Mouse (Mus musculus) lung, postnatal 10 days (tissue): ENCODE data around the gene Srebf1.

Experiments
- DNase-seq: peaks from one replicate; pipeline ENCODE4 v3.0.0; 2021

The Srebf1 gene

DNA sequence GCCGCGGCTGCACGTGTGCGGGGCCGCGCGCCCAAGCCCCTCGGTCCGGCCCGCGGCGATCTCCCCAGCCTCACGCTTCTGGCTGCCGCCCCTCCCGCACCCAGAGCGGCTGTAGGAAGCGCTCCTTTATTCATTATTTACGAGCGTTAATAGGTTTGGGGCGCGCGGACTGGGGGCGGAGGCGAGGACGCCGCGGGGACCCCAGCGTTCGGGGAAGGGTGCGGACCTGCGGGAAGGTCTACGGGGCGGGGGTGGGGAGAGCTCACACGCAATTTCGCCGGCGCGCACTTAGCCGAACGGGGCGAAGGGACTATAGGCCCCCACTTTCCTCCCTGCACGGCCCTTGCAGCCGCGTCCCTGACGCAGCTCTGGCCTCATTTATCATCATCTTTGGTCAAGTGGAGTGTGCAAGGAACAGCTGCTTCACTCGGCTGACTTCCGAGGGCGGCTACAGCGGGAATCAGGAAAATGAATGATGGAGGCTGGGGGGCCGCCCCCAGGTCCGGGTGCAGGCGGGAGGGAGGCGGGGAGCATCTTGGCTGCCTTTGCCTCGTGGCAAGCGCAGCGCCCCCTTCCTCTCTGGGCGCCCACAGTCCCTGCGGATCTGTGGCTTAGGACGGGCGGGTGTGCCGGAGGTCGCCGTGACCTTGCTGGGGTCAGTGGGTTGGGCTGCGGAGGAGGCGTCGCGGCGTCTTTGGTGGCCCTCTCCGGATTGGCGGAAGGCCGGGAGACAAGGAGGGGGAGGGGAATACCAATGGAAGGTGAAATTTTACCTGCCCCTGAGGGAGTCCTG, 46.0 kb downstream of the Srebf1 start:
- peak; percentile 79 for DNase-seq

DNA sequence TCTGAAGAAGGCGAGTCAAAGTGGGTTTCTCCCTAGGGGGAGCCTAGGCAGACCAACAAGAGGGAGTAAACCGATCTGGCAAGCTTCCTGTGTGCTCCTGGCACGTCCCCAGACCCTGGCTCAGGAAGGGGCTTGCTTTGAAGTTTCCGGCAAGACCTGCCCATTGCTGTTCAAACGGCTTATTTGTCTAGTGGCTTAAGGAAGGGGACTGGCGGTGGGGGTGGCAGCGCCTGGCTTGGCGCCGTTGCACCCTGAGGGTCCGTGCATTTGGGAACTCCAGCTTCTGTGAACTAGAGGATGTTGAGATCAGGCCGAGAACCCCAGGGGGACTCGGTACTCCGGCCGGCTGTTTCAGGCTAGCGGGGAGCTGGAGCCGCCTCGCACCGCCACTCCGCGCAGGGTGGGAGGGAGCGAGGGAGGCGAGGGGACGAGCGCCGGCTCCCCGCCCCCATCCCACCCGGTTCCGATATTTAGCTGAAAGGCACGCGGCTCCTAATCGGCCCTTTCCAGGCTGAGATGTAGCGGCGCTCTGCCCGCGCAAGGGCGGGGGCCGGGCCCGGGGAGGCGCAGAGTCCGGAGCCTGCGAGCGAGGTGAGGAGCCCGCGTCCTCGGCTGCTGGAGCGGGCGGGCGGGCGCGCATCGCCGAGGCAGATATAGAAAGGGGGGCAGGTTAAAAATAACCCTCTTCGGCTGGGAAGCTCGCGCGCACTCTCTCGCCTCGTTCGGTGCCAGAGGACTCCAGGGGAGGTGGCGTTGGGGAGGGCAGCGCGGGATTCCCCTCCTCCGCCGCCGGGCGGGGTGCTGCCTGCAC, 46.8 kb downstream of the Srebf1 start:
- DNase-seq: peak; percentile 82

DNA sequence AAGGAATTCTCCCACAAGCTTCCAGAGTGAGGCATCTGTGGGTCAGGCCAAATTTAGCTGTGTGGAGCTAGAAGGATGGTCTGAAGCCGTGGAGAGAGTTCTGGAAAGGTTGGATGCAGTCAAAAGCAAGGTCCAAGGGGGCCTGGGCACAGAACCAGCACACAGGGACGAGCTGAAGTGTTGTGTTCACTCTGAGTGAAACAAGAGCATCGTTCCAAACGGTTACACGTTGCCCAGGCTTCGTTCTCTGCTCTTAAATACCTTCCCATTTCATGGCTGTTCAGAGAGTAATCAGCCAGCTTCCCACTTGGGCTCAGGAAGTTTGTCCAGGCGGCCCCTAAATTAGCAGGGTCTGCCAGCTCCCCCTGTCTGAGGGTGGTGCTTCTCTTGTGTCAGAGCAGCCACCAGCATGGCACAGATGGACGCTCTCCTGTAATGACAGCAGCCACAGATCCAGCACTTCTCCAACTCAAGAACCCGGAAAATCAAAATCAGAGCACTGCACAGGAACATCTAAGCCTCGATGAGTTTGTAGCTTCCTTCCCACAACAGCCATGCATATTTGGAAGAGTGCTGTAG, 48.7 kb downstream of the Srebf1 start:
- DNase-seq: no peak

DNA sequence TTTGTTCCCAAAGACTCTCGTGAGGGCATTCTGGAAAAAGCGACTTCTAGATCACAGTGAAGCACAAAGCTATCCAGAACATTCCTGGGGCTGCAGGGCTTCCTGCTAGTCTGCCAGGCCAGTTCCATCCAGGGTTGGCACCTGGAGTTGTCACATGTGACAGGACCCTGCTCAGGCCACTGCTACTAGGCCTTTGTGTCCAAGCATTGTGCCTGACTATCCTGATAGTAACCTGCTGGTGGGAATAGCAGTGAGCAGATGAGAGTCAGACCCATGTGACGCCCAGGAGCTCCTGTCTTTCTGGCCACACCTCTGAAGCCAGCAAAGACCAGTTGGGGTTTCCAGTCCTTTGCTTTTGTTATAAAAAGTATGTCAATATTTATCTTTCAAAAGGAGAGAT, 50.3 kb downstream of the Srebf1 start:
- DNase-seq: no peak

DNA sequence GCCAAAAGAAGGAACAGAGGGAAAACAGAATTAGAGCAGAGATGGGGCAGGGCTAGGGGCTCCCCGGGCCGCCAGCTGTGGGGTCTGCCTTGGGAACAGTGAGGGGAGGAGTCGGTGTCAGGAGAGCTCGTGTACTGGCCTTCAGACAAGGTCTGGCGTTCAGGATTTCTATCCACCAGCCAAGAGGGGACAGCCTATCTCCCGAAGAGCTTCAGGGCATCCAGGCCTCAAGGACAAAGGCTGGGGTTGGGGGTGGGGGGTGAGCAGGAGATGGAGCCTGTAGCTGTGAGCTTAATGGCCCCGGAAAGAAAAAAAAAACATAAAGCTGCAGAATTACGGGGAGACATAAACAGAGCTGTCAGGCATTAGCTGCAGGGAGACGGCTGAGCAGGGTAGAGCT, 53.6 kb downstream of the Srebf1 start:
- DNase-seq: no peak

DNA sequence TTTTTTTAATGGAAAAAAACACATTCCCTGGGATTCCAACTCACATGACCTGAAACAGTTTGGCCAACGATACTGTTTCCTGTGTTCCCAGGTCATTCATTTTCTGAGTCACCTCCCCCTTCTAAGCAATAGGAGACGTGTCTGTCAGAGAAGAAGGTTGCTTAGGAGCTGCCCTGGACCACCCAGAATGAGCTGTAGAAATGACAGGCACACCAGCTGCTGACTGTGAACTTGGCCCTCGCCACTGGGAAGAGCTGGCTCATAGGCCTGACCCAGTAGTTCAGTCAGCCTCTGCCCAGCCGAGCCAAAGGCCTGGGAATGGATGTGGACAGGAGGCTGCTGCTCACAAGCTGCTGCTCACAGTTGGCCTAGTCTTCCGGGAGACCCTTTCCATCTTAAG, 57.3 kb downstream of the Srebf1 start:
- DNase-seq: peak; percentile 80

DNA sequence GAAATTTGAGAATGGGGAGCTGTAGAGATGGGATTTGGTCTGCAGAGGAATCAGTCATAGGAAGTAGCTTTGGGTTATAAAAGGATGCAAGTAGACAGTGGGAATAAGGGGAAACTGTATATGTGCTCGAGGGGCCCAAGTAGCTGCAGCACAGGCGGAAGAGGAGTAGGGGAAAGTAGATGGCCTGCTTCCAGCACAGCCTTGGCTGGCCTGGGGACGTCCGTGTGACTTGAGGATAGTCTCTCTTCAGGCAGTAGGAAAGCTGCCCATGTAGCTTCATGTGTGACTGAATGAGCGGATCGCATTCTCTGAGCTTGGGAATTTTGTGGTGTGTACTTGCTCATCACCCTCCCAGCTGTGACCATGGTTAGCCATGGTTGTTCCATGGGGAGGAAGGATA, 57.9 kb downstream of the Srebf1 start:
- peak; percentile 37 for DNase-seq

DNA sequence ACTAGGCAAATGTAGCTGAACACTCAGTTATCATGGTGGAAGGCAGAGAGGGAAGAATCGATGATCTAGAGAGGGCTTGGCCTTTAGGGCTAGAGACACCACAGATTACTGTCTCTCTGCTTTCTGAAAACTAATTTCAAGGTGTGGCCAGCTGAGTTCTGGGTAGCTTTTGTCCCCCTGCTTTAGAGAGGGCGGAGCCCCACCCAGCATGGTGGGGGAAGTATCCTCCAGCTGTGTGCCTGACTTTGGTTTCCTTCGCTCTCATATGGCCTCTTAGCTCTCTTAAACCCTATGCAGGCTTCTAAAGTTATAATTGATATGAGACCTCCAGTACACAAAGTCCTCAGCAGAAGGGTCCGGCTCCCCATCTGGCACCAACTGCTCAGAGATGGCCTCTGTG, 59.0 kb downstream of the Srebf1 start:
- no peak for DNase-seq

DNA sequence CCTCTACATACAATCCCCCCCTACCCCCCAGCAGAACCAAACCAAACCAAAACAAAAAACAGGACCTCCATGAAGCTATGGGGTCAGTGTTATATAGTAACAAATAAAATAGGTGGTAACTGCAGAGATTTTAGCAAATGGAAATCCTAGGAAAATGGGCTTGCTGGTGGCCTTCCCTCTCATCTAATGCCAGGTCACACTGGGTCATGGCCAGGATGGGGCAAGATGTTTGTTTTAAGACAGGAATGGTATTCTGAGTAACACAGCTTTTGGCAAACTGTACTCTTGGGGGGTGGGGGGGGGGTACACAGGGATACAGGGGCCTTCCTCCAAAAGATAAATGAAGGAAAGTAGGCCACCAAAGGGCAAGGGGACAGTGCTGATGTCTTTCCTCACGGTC, 59.8 kb downstream of the Srebf1 start:
- no peak for DNase-seq

DNA sequence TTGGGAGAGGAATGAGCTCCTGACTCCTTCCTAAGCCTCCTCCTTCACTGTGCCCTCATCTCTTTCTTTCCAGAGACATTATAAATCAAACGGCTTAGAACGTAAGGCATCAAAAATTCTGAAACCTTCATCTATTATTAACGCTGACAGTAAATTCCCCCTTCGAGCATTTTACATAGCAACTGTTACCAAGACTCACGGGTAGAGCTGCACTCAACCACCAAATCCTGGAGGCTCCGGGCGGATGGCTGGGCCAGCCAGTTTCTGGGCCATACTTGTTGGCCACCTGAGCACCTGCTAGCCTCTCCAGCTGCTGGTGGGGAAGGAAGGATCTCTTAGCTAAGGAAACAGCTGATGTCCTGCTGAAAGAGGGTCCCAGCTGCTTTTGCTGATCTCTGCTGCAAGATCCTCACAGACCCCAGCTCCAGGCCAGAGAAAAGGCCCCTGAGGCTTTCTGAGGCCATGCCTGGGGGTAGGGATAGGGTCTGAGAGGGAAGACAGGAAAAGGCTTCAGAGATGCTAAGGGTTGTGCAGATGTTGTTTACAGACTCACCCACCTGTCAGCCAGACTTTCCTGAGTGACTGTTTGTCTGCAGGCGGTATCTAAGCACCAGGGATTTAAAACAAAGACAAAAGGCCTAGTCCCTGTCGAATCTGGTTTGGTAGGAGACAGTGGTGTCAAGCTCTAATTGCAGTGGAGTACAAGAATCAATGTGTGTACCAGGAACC, 61.1 kb downstream of the Srebf1 start:
- no peak for DNase-seq

DNA sequence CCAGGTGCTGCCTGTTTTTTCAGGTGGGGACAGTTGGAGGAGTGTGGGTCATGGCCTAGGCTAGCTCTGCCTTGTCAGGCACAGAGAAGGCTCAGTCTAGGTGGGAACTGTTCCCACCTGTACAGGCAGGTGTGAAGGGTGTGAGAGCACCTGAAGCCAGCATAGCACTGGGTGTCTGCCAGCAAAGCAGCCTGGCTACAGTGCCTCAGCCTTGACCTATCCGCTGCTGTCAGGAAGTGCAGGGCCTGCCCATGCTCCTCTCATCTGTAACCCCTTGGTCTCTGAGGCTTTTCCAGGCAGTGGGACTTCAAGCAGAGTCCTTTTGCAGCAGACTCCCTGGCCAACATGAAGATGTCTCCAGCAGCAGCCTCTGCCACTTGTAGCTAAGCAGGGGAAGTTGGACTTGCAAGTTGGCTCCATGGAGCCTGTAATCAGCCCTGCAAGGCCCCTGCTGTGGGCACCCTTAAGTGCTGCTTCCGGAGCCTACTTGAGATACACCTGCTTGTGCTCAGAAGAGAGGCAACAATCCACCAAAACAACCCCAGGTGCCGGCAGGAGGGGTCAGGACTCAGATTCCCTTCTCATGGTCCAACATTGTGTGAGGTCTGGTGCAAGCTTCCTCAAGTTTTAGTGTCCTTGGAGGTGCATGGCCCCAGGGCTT, 61.8 kb downstream of the Srebf1 start:
- DNase-seq: no peak

DNA sequence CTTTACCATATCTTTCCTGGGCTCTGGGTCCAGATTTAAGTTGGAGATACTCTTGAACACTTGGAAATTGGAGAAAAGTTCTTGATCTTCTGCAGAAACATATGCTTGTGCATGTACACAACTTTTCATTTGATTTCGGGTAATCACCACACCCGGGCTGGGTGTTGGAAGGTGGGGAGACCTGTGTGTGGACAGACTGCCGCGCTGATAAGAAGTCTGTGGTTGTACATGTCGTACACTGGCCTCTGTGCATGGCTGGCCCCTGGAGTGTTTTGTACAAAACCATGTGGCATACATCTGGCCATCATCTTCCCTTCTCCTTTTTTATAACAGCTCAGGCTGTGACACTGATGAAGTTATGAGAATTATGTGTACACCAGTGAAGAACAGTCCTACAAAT, 62.4 kb downstream of the Srebf1 start:
- no peak for DNase-seq

DNA sequence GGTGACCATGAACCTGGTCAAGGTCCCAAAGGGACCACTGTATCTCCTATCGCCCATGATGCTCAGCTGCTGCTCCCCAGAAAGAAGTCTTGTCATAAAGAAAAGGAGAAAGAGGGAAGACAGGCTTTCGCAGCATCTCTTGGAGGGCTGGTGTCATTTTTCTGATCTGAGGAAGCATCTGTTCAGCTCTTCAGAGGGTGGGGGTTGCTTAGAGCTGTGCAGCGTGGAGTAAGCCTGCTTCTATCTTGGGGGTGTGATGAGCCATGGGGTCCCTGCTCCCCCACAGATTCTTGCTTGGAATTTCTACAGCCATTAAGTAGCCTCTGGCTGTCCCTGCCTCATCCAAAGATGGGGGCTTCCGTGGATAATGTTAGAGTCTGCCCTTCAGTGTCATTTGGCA, 64.1 kb downstream of the Srebf1 start:
- DNase-seq: no peak

DNA sequence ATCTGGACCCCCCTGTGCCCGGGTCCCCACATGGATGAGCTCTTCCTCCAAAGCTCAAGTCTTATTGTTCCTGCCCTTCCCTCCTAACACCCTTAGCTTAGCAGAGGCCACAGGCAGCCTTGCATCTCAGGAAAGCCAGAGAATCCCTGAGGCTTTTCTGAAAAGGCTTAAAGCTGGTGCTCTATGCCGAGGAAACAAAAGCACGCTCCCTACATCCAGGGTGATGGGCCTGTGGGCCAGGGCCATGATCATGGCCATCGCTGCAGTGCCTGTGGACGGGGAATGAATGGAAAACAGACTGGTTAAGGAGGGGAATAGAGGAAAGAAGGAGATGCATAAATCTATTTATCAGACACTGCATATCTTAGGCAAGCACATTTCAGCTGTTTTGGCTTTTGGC, 66.7 kb downstream of the Srebf1 start:
- no peak for DNase-seq

DNA sequence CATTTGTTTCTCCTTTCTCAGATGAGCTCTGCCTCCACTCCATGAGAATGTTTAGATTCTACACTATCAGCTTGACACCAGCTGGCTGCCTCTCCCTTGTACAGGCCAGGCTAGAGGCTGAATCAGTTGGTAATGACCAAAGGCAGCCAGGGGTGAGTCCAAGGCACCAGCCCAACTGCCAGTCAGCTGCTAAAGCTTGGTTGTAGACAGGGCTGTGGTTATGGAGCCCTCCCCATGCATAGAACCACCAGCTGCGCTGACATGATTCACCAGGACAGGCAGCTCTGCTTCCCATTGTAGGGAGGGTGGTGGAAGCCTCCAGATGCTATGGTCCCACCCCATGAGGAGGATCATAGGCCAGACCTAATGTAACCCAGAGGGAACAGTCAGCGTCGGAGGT, 68.4 kb downstream of the Srebf1 start:
- DNase-seq: no peak

DNA sequence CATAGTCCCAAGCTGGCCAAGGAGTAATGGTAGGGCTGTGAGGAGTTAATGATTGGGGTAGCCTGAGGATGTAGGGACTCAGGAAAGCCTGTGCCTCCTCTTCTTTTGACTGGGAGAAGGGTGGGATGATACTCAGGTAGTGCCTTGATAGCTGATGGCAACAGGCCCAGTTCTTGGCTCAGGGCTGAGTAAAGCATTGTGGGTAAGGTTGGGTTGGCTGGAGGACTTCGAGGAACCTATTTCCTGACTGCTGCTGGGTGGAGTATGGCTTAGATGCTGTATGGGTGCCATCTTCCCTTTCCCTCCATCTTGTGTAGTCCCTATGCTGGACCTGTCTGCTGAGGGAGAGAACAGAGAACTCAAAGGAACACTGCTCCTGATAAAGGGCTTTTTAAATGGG, 70.0 kb downstream of the Srebf1 start:
- DNase-seq: no peak

DNA sequence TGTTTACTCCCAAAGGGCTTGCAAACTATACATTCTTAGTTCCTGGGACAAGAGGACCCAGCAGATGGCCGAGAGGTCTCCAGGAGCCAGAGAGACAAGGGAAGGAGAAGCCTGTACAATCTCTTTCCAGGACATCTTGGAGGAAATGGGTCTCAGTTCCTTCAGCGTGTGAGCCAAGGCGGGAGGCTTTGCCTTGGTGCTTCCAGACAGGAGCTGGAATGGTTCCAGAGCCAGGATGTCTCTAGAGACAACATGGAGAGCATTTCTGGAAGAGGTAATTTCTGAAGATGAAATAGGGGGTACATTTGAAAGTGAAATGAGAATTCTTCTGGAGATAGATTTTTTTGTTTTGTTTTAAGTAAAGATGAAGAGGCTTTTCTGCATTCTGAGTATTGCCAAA, 71.7 kb downstream of the Srebf1 start:
- DNase-seq: no peak
